Mouse (Mus musculus) stomach, postnatal 0 days (tissue): ENCODE measurements around the gene Slc35b3. TPM values are rescaled to one million over a fixed set of nuclear protein-coding genes. Genes with fewer than 3 reads are reported as not detected.

Source experiments
- ATAC-seq: fragments of 200-750 bp; cut with Nextera tagmentation; 2 replicates; pipeline ENCODE4 v1.8.0; 2017; ENCODE audit not compliant: low FRiP score, low TSS enrichment
- DNase-seq: peaks from one replicate; pipeline ENCODE4 v3.0.0-alpha.2; 2016; ENCODE audit warnings: low spot score
- H3K27ac ChIP-seq: fragments of 300-500 bp; sonication (generic); replicated peaks from 2 replicates; pipeline ENCODE4 v1.5.1; 2014; ENCODE audit warnings: mild to moderate bottlenecking, control low read depth
- H3K27me3 ChIP-seq: fragments of 300-500 bp; sonication (generic); 2 replicates; pipeline ENCODE4 v1.6.1; 2014; ENCODE audit warnings: low read length; ENCODE audit not compliant: control insufficient read depth, insufficient read depth
- H3K36me3 ChIP-seq: fragments of 300-500 bp; sonication (generic); 2 replicates; pipeline ENCODE4 v1.6.1; 2014; ENCODE audit warnings: low read length, mixed read lengths; ENCODE audit not compliant: control insufficient read depth, insufficient read depth
- H3K4me1 ChIP-seq: fragments of 300-500 bp; sonication (generic); replicated peaks from 2 replicates; pipeline ENCODE4 v1.6.1; 2014; ENCODE audit warnings: antibody characterized with exemption; ENCODE audit not compliant: control insufficient read depth, insufficient read depth
- H3K4me2 ChIP-seq: fragments of 300-500 bp; sonication (generic); replicated peaks from 2 replicates; pipeline ENCODE4 v1.6.1; 2014; ENCODE audit warnings: low read depth, mild to moderate bottlenecking, control low read depth, moderate library complexity
- H3K4me3 ChIP-seq: fragments of 300-500 bp; sonication (generic); 2 replicates; pipeline ENCODE4 v1.5.1; 2014; ENCODE audit warnings: low read depth, low read length, control low read depth
- H3K9ac ChIP-seq: fragments of 300-500 bp; sonication (generic); 2 replicates; pipeline ENCODE4 v1.6.1; 2014; ENCODE audit warnings: mild to moderate bottlenecking, low read length, control low read depth, mixed read lengths
- H3K9me3 ChIP-seq: fragments of 300-500 bp; sonication (generic); 2 replicates; pipeline ENCODE4 v1.6.1; 2016; ENCODE audit warnings: low read length; ENCODE audit not compliant: control insufficient read depth
- CTCF ChIP-seq: IDR thresholded peaks from 2 replicates; pipeline ENCODE4 v1.5.1; 2016; ENCODE audit warnings: antibody characterized with exemption, low read depth, mild to moderate bottlenecking, moderate library complexity
- EP300 ChIP-seq: optimal IDR thresholded peaks from 2 replicates; pipeline ENCODE3; 2016; ENCODE audit warnings: antibody characterized with exemption
- WGBS: fragments of 180-500 bp; shearing (Covaris S2); extraction: QIAGEN DNeasy Blood & Tissue Kit; methylation state at CpG from one replicate; pipeline ENCODE4 v1.1.7; 2014; 5-methylcytosine and 5-hydroxymethylcytosine counted together
- polyA plus RNA-seq: library from polyadenylated mRNA; unstranded; fragments of >200 nt; fragmentation: Nextera tagmentation; extraction: Ambion mirVana; gene quantifications from 2 replicates; pipeline ENCODE4 v1.2.1, GENCODE M21; 2015

Slc35b3 gene
- polyA plus RNA-seq, 1 experiment from 2014 or later, result 39.4 TPM

DNA sequence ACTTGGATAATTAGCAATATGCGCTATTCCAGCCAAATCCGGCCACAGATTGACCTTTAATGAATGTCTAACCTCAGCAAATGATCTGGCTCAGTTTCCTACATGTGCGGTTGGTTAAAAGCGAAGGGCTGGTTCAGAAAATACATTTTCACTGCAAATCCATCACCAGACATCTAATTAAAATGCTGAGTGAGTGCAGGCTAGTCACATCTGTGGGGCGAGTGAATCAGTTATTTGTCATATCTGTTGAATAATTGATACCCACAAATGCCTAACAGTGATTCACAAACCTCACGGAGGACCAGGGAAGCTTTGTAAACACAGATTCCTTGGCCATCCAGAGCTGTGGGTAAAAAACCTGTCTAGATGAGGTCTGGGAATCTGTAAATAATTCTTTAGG lies 45.9 kb downstream of the Slc35b3 start:
- H3K4me1 ChIP-seq, result no peaks in the 10 kb centered on the region
- no peaks in the 10 kb centered on the region for H3K36me3 ChIP-seq
- no peak overlapping the region for H3K27ac ChIP-seq
- no peak for ATAC-seq
- no peak for DNase-seq
- 76% methylated on average over 6 of the region's 6 CpGs for WGBS
- no peaks in the 10 kb centered on the region for H3K9me3 ChIP-seq
- no peaks in the 10 kb centered on the region for H3K27me3 ChIP-seq
- TF ChIP-seq CTCF, result no peak
- TF ChIP-seq EP300, result no peak
- H3K9ac ChIP-seq, result no peak overlapping the region
- no peak overlapping the region for H3K4me3 ChIP-seq
- no peak overlapping the region for H3K4me2 ChIP-seq

DNA sequence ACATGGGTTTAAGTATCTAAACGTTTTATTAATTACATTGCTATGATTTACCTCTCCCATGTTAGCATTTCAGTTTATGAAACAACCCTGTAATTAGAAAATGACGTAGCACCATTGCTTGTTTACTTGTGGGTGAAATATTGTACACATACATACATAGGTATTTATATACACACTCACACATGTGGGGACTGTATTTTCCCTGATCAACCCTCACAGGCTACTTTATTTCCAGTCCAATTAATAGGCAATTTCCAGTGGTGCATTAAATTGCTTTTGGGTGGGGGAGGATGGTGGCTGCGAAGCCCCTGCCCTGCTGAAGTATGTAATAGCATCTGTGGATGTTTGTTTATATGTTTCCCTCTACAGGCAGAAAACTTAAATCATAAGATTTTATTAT lies 68.3 kb downstream of the Slc35b3 start:
- Histone ChIP-seq H3K9ac (no peak overlapping the region), H3K36me3 (no peaks in the 10 kb centered on the region), H3K9me3 (no peaks in the 10 kb centered on the region), H3K27ac (no peak overlapping the region), H3K4me1 (no peaks in the 10 kb centered on the region), H3K4me3 (no peak overlapping the region), H3K27me3 (no peaks in the 10 kb centered on the region), H3K4me2 (no peak overlapping the region)
- WGBS, result 50% methylated on average over 3 of the region's 3 CpGs
- TF ChIP-seq CTCF (no peak), EP300 (no peak)
- ATAC-seq (no peak), DNase-seq (no peak)
